Mouse (Mus musculus): ENCODE results near the gene Ctse. TPM values are rescaled to one million over a fixed set of nuclear protein-coding genes. Genes with fewer than 3 reads are reported as not detected.

Ctse gene
- 18.8 TPM for polyA plus RNA-seq (2017; shearing (Covaris generic))

GRCm38 (mm10) chr1:131637791-131638540 lies at the start of gene Ctse:
TSS of gene Ctse (plus strand) at chr1:131638306.

GRCm38 (mm10) chr1:131598905-131599304 lies 39.2 kb upstream of the Ctse start, which contains the start of gene Avpr1b:
TSS of gene Avpr1b (plus strand) at chr1:131599239.

GRCm38 (mm10) chr1:131688475-131688874 lies 50.4 kb downstream of the Ctse start, which contains the start of gene Rab7b:
TSS of gene Rab7b (plus strand) at chr1:131688695.

Other genes starting within 250 kb of the Ctse start
- gene Srgap2, start 111.0 kb upstream of the Ctse start, polyA plus RNA-seq (2017; shearing (Covaris generic)) = 49.9 TPM
- 1.7 TPM for gene Fam72a, start 110.4 kb upstream of the Ctse start, polyA plus RNA-seq (2017; shearing (Covaris generic))
- gene Avpr1b, start 39.1 kb upstream of the Ctse start, polyA plus RNA-seq (2017; shearing (Covaris generic)) = not detected
- not detected for gene Rab7b, start 50.4 kb downstream of the Ctse start, polyA plus RNA-seq (2017; shearing (Covaris generic))
- gene Slc26a9, start 105.7 kb downstream of the Ctse start, polyA plus RNA-seq (2017; shearing (Covaris generic)) = not detected
- 0.12 TPM for gene Pm20d1, start 159.1 kb downstream of the Ctse start, polyA plus RNA-seq (2017; shearing (Covaris generic))
- 57.9 TPM for gene Slc41a1, start 189.2 kb downstream of the Ctse start, polyA plus RNA-seq (2017; shearing (Covaris generic))
- 47.9 TPM for gene Rab29, start 228.9 kb downstream of the Ctse start, polyA plus RNA-seq (2017; shearing (Covaris generic))

Measured in activated CD4-positive, CD25-positive, alpha-beta regulatory T cell, adult 9 weeks (primary cell).